Mouse (Mus musculus) cerebral cortex, adult 2 months (tissue): ENCODE results near the gene Rpl27a.

ENCODE experiments used
- WGBS: fragments of 180-500 bp; shearing (Covaris S2); methylation state at CpG from one replicate; pipeline ENCODE4 v1.1.7; 2018; 5-methylcytosine and 5-hydroxymethylcytosine counted together

Rpl27a gene

GRCm38 (mm10) chr7:109566841-109567768 lies 48.2 kb downstream of the Rpl27a start:
- 73% methylated on average over 11 of the region's 11 CpGs for WGBS

GRCm38 (mm10) chr7:109568391-109568892 lies 49.5 kb downstream of the Rpl27a start:
- 89% methylated on average over 4 of the region's 4 CpGs for WGBS
